Mouse (Mus musculus): ENCODE results near the gene Gtf2h4. TPM values are rescaled to one million over a fixed set of nuclear protein-coding genes. Genes with fewer than 3 reads are reported as not detected.

Gene Gtf2h4
- polyA plus RNA-seq, 1 experiment from 2014 or later = 57.0 TPM

DNA sequence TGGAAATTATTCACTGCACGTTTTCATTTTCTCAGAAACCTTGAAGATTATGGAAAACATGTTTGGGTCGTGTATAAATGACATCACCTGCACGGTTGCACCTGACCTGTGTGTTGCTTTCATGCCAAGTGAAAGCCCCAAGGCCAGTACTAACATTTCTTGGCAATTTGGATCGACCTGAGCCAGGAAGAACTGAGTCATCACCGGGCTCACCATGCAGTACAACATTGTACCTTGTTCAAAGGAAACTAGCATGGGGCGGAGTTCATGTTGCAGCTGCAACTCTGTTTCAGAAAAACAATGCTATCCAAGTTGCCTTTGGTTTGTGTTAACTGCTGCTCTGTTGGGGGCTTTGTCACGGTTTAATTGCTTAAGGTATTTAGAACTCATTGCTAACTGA, 34.4 kb upstream of the Gtf2h4 start:
- Histone ChIP-seq H3K4me1 (ENCODE audit: control insufficient read depth, insufficient read depth, low read length) (peaks cover 19% of the 10 kb centered on the region; the same call in 1 of the 2 replicates), H3K4me2 (ENCODE audit: low read depth, severe bottlenecking) (no peak overlapping the region), H3K27ac (replicated peaks; ENCODE audit: low read depth, low read length) (no peak overlapping the region), H3K36me3 (ENCODE audit: control insufficient read depth, insufficient read depth, low read length) (no peaks in the 10 kb centered on the region), H3K9me3 (ENCODE audit: control insufficient read depth, low read length) (no peaks in the 10 kb centered on the region), H3K4me3 (ENCODE audit: low read depth, low read length) (no peak overlapping the region), H3K27me3 (ENCODE audit: control insufficient read depth, insufficient read depth, low read length) (no peaks in the 10 kb centered on the region), H3K9ac (ENCODE audit: low read length) (no peak overlapping the region)
- 74% methylated on average over 7 of the region's 7 CpGs for WGBS
- ATAC-seq (ENCODE audit: insufficient number of reproducible peaks, low FRiP score, low TSS enrichment, low read depth) (no peak), DNase-seq (ENCODE audit: low spot score) (no peak)

- Histone ChIP-seq H3K4me3 (ENCODE audit: low read depth, low read length) (no peak overlapping the region), H3K9ac (ENCODE audit: low read length) (no peak overlapping the region), H3K4me2 (ENCODE audit: low read depth, severe bottlenecking) (no peak overlapping the region), H3K4me1 (ENCODE audit: control insufficient read depth, insufficient read depth, low read length) (peaks cover 25% of the 10 kb centered on the region), H3K36me3 (ENCODE audit: control insufficient read depth, insufficient read depth, low read length) (no peaks in the 10 kb centered on the region), H3K9me3 (ENCODE audit: control insufficient read depth, low read length) (no peaks in the 10 kb centered on the region), H3K27ac (replicated peaks; ENCODE audit: low read depth, low read length) (no peak overlapping the region), H3K27me3 (ENCODE audit: control insufficient read depth, insufficient read depth, low read length) (peaks cover 3% of the 10 kb centered on the region; the same call in 1 of the 2 replicates)
- WGBS = 27% methylated on average over 4 of the region's 4 CpGs
- peak; percentile 56 for DNase-seq (ENCODE audit: low spot score)
- no peak for ATAC-seq (ENCODE audit: insufficient number of reproducible peaks, low FRiP score, low TSS enrichment, low read depth)
Observed at GRCm38 (mm10) chr17:35705836-35706235, 32.3 kb upstream of the Gtf2h4 start.

- peaks cover 24% of the 10 kb centered on the region for H3K4me1 ChIP-seq (ENCODE audit: control insufficient read depth, insufficient read depth, low read length)
Observed at GRCm38 (mm10) chr17:35704621-35705464, 31.3 kb upstream of the Gtf2h4 start, which contains the start of gene Ddr1. TSS of gene Ddr1 (minus strand) at chr17:35704621.

DNA sequence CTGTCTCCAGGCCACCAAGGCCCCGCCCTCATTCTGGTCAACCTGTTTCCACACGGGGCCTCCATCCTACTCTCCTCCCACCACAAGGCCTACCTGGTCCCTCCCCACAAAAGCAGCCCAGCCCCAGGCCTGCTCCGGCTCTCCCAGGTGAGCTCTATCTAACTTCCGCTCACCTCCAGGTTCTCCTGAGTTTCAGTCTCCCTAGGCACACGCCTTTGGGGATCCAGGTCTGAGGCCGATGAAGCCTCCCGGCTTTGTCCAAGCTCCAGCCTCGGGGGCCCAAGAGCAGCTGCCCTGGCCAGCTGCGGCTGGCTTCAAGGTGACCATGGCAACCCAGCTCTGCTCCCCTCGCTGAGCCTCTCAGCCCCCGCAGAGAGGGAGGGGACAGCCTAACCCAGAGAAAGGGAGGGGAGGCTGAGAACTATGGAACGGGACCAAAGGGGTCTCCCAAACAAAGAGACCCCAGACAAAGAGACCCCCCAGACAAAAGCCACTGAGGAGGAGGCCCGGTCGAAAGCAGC, 30.3 kb upstream of the Gtf2h4 start:
- Histone ChIP-seq H3K9ac (ENCODE audit: low read length) (peak overlapping the region; percentile 73), H3K27me3 (ENCODE audit: control insufficient read depth, insufficient read depth, low read length) (peaks cover 13% of the 10 kb centered on the region), H3K4me1 (ENCODE audit: control insufficient read depth, insufficient read depth, low read length) (peaks cover 25% of the 10 kb centered on the region), H3K9me3 (ENCODE audit: control insufficient read depth, low read length) (no peaks in the 10 kb centered on the region), H3K4me2 (ENCODE audit: low read depth, severe bottlenecking) (peak overlapping the region; percentile 66), H3K4me3 (ENCODE audit: low read depth, low read length) (peak overlapping the region; percentile 39), H3K36me3 (ENCODE audit: control insufficient read depth, insufficient read depth, low read length) (no peaks in the 10 kb centered on the region), H3K27ac (replicated peaks; ENCODE audit: low read depth, low read length) (peak overlapping the region; percentile 77)
- ATAC-seq (ENCODE audit: insufficient number of reproducible peaks, low FRiP score, low TSS enrichment, low read depth) (peak; percentile 58; the same call in 1 of the 2 replicates), DNase-seq (ENCODE audit: low spot score) (peak; percentile 81)
- 4% methylated on average over 14 of the region's 14 CpGs for WGBS

More at GRCm38 (mm10) chr17:35704621-35705464, 31.3 kb upstream of the Gtf2h4 start, which contains the start of gene Ddr1:
- H3K9ac ChIP-seq (ENCODE audit: low read length) = peak within 1 kb of the TSS; percentile 73
- peaks cover 5% of the 10 kb centered on the region for H3K27me3 ChIP-seq (ENCODE audit: control insufficient read depth, insufficient read depth, low read length)
- ATAC-seq (ENCODE audit: insufficient number of reproducible peaks, low FRiP score, low TSS enrichment, low read depth) = no peak
- WGBS = 9% methylated on average over 19 of the region's 19 CpGs
- H3K27ac ChIP-seq (replicated peaks; ENCODE audit: low read depth, low read length) = peak within 1 kb of the TSS; percentile 77
- H3K4me2 ChIP-seq (ENCODE audit: low read depth, severe bottlenecking) = peak within 1 kb of the TSS; percentile 66
- H3K36me3 ChIP-seq (ENCODE audit: control insufficient read depth, insufficient read depth, low read length) = no peaks in the 10 kb centered on the region
- H3K9me3 ChIP-seq (ENCODE audit: control insufficient read depth, low read length) = no peaks in the 10 kb centered on the region
- H3K4me3 ChIP-seq (ENCODE audit: low read depth, low read length) = peak within 1 kb of the TSS; percentile 39
- peak; percentile 61 for DNase-seq (ENCODE audit: low spot score)

DNA sequence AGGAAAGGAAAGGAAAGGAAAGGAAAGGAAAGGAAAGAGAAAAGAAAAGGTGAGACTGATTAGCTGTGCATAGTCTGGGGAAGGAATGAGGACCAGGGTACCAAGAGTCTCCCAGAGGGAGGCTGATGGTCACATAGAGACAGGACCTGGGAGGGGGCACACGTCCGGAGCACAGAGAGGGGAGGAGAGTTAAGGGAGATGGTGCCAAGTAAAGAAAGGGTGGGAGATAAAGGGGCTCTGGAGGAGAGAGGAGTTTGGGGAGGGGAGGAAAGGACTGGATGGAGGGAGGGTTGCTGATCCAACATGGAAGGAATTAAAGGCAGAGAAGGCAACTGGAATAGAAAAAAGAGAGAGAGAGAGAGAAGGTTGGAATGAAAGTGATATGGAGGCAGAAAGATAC, 29.5 kb upstream of the Gtf2h4 start:
- Histone ChIP-seq H3K4me1 (ENCODE audit: control insufficient read depth, insufficient read depth, low read length) (peaks cover 28% of the 10 kb centered on the region), H3K36me3 (ENCODE audit: control insufficient read depth, insufficient read depth, low read length) (no peaks in the 10 kb centered on the region), H3K27ac (replicated peaks; ENCODE audit: low read depth, low read length) (0 out of 2 replicates have a peak overlapping the region, but pooled peaks have one; percentile 18), H3K9ac (ENCODE audit: low read length) (no peak overlapping the region), H3K4me3 (ENCODE audit: low read depth, low read length) (no peak overlapping the region; the same call in 1 of the 2 replicates), H3K4me2 (ENCODE audit: low read depth, severe bottlenecking) (peak overlapping the region; percentile 97), H3K27me3 (ENCODE audit: control insufficient read depth, insufficient read depth, low read length) (peaks cover 15% of the 10 kb centered on the region), H3K9me3 (ENCODE audit: control insufficient read depth, low read length) (no peaks in the 10 kb centered on the region)
- 18% methylated on average over 2 of the region's 2 CpGs for WGBS
- ATAC-seq (ENCODE audit: insufficient number of reproducible peaks, low FRiP score, low TSS enrichment, low read depth) (no peak), DNase-seq (ENCODE audit: low spot score) (no peak)

GRCm38 (mm10) chr17:35702605-35703004, 29.1 kb upstream of the Gtf2h4 start:
- peaks cover 16% of the 10 kb centered on the region for H3K27me3 ChIP-seq (ENCODE audit: control insufficient read depth, insufficient read depth, low read length)
- H3K4me1 ChIP-seq (ENCODE audit: control insufficient read depth, insufficient read depth, low read length) = peaks cover 33% of the 10 kb centered on the region
- WGBS = 19% methylated on average over 4 of the region's 4 CpGs
- H3K4me3 ChIP-seq (ENCODE audit: low read depth, low read length) = peak overlapping the region; percentile 68
- no peak for DNase-seq (ENCODE audit: low spot score)
- peak overlapping the region; percentile 56; the same call in 1 of the 2 replicates for H3K27ac ChIP-seq (replicated peaks; ENCODE audit: low read depth, low read length)
- no peak for ATAC-seq (ENCODE audit: insufficient number of reproducible peaks, low FRiP score, low TSS enrichment, low read depth)
- peak overlapping the region; percentile 97 for H3K4me2 ChIP-seq (ENCODE audit: low read depth, severe bottlenecking)
- no peaks in the 10 kb centered on the region for H3K9me3 ChIP-seq (ENCODE audit: control insufficient read depth, low read length)
- H3K36me3 ChIP-seq (ENCODE audit: control insufficient read depth, insufficient read depth, low read length) = no peaks in the 10 kb centered on the region
- peak overlapping the region; percentile 76; the same call in 1 of the 2 replicates for H3K9ac ChIP-seq (ENCODE audit: low read length)

DNA sequence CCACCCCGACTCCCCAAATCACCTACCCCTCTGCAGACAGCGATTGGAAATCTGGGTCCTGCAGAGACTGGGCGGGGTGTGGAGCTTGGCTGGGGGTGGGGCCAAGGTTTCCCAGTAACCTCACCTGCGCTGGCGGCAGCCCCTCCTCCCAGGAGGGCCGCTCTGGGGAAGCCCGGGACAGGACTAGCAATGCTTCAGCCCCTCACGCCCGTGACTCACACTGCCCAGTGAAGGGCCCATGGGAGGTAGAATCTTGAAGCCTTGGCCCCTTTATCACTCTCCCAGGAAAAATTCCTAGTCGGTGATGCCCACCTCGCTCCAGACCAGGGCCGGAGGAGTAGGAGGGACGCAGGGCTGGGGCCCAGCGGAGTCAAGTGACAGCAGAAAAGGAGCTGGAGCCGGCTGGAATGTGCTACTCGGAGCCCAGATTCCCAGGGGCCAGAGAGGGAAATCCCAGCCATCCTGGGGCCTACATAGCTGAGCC, 28.5 kb upstream of the Gtf2h4 start:
- peaks cover 34% of the 10 kb centered on the region for H3K4me1 ChIP-seq (ENCODE audit: control insufficient read depth, insufficient read depth, low read length)
- peak overlapping the region; percentile 97 for H3K4me2 ChIP-seq (ENCODE audit: low read depth, severe bottlenecking)
- H3K36me3 ChIP-seq (ENCODE audit: control insufficient read depth, insufficient read depth, low read length) = no peaks in the 10 kb centered on the region
- peak overlapping the region; percentile 56; the same call in 1 of the 2 replicates for H3K27ac ChIP-seq (replicated peaks; ENCODE audit: low read depth, low read length)
- peak overlapping the region; percentile 76 for H3K9ac ChIP-seq (ENCODE audit: low read length)
- DNase-seq (ENCODE audit: low spot score) = peak; percentile 68
- H3K9me3 ChIP-seq (ENCODE audit: control insufficient read depth, low read length) = no peaks in the 10 kb centered on the region
- WGBS = under 1% methylated on average over 16 of the region's 16 CpGs
- peak overlapping the region; percentile 68 for H3K4me3 ChIP-seq (ENCODE audit: low read depth, low read length)
- peaks cover 19% of the 10 kb centered on the region for H3K27me3 ChIP-seq (ENCODE audit: control insufficient read depth, insufficient read depth, low read length)
- peak; percentile 16; the same call in 1 of the 2 replicates for ATAC-seq (ENCODE audit: insufficient number of reproducible peaks, low FRiP score, low TSS enrichment, low read depth)

DNA sequence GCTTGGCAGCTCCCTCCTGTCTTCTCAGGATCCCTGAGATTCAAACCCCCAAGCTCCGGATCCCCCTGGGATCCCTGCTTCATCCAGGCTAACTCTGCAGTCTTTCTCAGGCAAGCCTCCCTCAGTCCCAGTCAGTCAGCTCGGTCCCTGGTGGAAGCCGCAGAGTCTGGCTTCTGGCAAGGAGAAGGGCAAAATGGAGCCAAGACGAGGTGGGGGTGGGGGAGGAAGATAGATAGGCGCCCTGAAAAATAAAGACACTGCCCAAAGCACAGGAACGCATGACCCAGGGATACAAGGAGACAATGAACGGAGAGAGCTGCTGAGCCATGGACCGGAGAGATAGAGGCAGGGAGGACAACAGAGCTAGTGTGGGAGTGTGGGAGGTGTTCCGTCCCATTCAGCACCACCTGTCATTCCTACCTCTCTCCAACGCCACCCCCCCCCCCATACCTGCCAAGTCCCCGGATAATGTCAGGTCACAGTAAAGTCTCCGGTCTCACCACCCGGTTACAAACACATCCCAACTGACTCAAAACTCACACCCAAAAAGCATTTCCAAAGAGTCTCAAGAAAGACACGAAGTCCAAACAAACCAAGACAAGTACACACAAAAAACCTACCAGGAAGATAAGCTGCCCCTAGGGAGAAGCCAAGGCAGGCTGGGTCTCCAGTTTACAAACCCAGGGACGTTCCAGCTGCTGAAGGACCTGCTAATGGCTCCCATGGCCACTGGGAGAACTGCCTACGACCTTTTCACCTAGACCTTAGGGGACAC, 27.9 kb upstream of the Gtf2h4 start:
- peaks cover 19% of the 10 kb centered on the region for H3K27me3 ChIP-seq (ENCODE audit: control insufficient read depth, insufficient read depth, low read length)
- WGBS = 5% methylated on average over 16 of the region's 16 CpGs
- no peaks in the 10 kb centered on the region for H3K9me3 ChIP-seq (ENCODE audit: control insufficient read depth, low read length)
- H3K4me2 ChIP-seq (ENCODE audit: low read depth, severe bottlenecking) = peak overlapping the region; percentile 97
- peak overlapping the region; percentile 68 for H3K4me3 ChIP-seq (ENCODE audit: low read depth, low read length)
- no peak overlapping the region; the same call in 1 of the 2 replicates for H3K27ac ChIP-seq (replicated peaks; ENCODE audit: low read depth, low read length)
- H3K9ac ChIP-seq (ENCODE audit: low read length) = peak overlapping the region; percentile 76
- DNase-seq (ENCODE audit: low spot score) (peak; percentile 36), ATAC-seq (ENCODE audit: insufficient number of reproducible peaks, low FRiP score, low TSS enrichment, low read depth) (no peak)
- peaks cover 34% of the 10 kb centered on the region for H3K4me1 ChIP-seq (ENCODE audit: control insufficient read depth, insufficient read depth, low read length)
- H3K36me3 ChIP-seq (ENCODE audit: control insufficient read depth, insufficient read depth, low read length) = no peaks in the 10 kb centered on the region

Measured in limb, embryonic 11.5 days (tissue).